Mouse (Mus musculus) neural tube, embryonic 15.5 days (tissue): ENCODE data around the gene Capzb. TPM values are rescaled to one million over a fixed set of nuclear protein-coding genes. Genes with fewer than 3 reads are reported as not detected.

Experiments used
- ATAC-seq: fragments of 200-750 bp; cut with Nextera tagmentation; 2 replicates; pipeline ENCODE4 v1.8.0; 2017; ENCODE audit warnings: mild to moderate bottlenecking, moderate TSS enrichment, moderate library complexity; ENCODE audit not compliant: low FRiP score
- H3K27ac ChIP-seq: fragments of 300-500 bp; sonication (generic); replicated peaks from 2 replicates; pipeline ENCODE4 v1.5.1; 2015; ENCODE audit warnings: mild to moderate bottlenecking, inconsistent platforms
- H3K27me3 ChIP-seq: fragments of 300-500 bp; sonication (generic); replicated peaks from 2 replicates; pipeline ENCODE4 v1.6.1; 2015; ENCODE audit warnings: inconsistent platforms
- H3K36me3 ChIP-seq: fragments of 300-500 bp; sonication (generic); 2 replicates; pipeline ENCODE4 v1.6.1; 2015; ENCODE audit warnings: inconsistent platforms
- H3K4me1 ChIP-seq: fragments of 300-500 bp; sonication (generic); 2 replicates; pipeline ENCODE4 v1.6.1; 2015; ENCODE audit warnings: inconsistent platforms
- H3K4me2 ChIP-seq: fragments of 300-500 bp; sonication (generic); 2 replicates; pipeline ENCODE4 v1.6.1; 2015; ENCODE audit warnings: inconsistent platforms, mild to moderate bottlenecking, moderate library complexity
- H3K4me3 ChIP-seq: fragments of 300-500 bp; sonication (generic); replicated peaks from 2 replicates; pipeline ENCODE4 v1.5.1; 2015; ENCODE audit warnings: mild to moderate bottlenecking, inconsistent platforms
- H3K9ac ChIP-seq: fragments of 300-500 bp; sonication (generic); replicated peaks from 2 replicates; pipeline ENCODE4 v1.6.1; 2015; ENCODE audit warnings: mild to moderate bottlenecking, inconsistent platforms
- H3K9me3 ChIP-seq: fragments of 300-500 bp; sonication (generic); replicated peaks from 2 replicates; pipeline ENCODE4 v1.6.1; 2016; ENCODE audit warnings: inconsistent platforms
- WGBS: fragments of 180-500 bp; shearing (Covaris S2); methylation state at CpG from one replicate; pipeline ENCODE4 v1.1.7; 2015; ENCODE audit warnings: mixed read lengths; 5-methylcytosine and 5-hydroxymethylcytosine counted together
- polyA plus RNA-seq: library from polyadenylated mRNA; unstranded; fragments of >200 nt; fragmentation: Nextera tagmentation; extraction: Ambion mirVana; gene quantifications from 2 replicates; pipeline ENCODE4 v1.2.1, GENCODE M21; 2015

Gene Capzb
- polyA plus RNA-seq, 1 experiment from 2014 or later: 323 TPM

DNA sequence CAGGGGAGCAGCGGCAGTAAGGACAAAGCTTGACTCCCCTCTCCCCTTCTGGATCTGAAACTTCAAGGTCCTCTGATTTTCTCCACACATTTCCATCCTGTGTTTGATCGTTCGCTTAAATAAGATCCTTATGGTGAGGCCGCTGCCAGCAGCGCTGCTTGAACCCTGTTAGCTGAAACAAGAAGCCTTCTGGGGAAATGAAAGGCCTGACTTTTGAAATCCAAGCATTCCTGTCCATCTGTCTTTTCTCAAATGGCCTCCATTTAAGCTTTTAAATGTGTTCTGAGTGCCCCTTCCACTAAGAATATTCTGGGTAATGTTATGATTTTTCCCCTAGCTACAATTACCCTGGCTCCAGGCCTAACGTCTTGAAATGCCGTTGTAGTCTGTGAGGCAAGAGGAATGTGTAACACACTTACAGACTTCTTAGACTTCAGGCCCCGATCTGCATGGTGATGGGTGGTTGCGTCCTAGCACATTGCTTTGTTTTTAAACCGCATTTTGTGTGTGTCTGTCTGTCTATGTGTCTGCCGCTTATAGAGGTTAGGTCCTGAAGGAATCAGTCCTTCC lies 66.7 kb downstream of the Capzb start:
- ATAC-seq: no peak
- 85% methylated on average over 11 of the region's 11 CpGs for WGBS
- H3K4me1 ChIP-seq: no peaks in the 10 kb centered on the region
- H3K9me3 ChIP-seq: no peaks in the 10 kb centered on the region
- H3K4me2 ChIP-seq: no peak overlapping the region
- H3K9ac ChIP-seq: no peak overlapping the region
- H3K27ac ChIP-seq: no peak overlapping the region
- no peaks in the 10 kb centered on the region for H3K27me3 ChIP-seq
- peaks cover 52% of the 10 kb centered on the region for H3K36me3 ChIP-seq
- no peak overlapping the region for H3K4me3 ChIP-seq

DNA sequence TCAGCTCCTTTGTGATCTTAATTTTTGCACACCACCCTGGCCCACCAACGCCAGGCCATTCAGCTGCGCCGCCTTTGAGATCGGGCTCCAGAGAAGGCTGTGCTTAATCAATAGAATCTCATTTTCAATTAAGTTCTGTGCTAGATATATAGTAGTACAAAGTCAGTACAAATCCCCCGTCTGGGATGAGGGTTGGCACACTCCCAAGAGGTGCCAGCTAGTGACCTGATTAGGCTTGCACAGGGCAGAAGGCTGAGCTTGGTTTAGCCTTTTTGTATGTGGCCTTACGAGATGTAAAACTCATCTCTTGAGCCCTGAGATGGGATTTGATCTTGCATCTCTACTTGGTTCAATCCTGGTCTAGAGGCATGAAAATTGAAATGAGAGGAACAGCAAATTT lies 70.3 kb downstream of the Capzb start:
- ATAC-seq: no peak
- Histone ChIP-seq H3K27ac (no peak overlapping the region), H3K4me2 (no peak overlapping the region), H3K4me3 (no peak overlapping the region), H3K9me3 (no peaks in the 10 kb centered on the region), H3K27me3 (no peaks in the 10 kb centered on the region), H3K36me3 (peaks cover 49% of the 10 kb centered on the region), H3K9ac (no peak overlapping the region), H3K4me1 (peaks cover 9% of the 10 kb centered on the region; the same call in 1 of the 2 replicates)
- 90% methylated on average over 6 of the region's 6 CpGs for WGBS

DNA sequence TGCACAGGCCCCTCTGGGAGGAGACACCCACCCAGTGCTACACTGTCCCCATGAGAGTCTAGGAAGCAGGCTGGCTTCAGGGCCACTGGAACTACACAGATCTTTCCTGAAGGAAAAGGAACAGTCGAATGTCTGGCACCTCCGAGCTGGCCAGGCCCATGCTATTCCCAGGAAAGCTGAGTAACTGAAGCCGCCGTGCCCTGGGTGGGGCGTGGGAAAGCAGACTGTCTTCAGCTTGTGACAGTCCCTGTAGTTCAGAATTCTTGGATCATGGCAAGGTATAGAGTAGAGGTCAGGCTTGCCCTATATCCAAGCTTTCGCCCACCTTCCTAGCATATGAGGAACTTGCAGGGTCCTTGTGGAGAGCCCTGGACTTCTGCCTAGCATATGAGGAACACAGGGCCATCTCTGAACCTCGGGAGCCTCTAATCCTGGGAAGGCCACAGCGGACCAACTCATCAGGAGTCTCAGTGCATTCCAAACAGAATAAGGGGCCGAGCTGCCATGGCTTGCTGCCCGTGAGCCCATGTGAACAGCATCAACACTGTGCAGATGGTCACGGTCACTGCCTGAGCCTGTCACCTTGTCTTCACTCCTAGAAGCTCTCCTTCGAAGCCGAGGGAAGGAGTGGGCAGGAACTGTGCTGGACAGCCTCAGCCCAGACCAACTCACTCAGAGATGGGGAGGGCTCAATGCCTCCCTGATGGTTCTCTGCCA lies 73.2 kb downstream of the Capzb start:
- Histone ChIP-seq H3K4me2 (no peak overlapping the region), H3K36me3 (peaks cover 32% of the 10 kb centered on the region), H3K27me3 (no peaks in the 10 kb centered on the region), H3K9ac (no peak overlapping the region), H3K9me3 (no peaks in the 10 kb centered on the region), H3K4me3 (no peak overlapping the region), H3K27ac (no peak overlapping the region), H3K4me1 (peaks cover 11% of the 10 kb centered on the region; the same call in 1 of the 2 replicates)
- no peak for ATAC-seq
- WGBS: 92% methylated on average over 13 of the region's 13 CpGs

DNA sequence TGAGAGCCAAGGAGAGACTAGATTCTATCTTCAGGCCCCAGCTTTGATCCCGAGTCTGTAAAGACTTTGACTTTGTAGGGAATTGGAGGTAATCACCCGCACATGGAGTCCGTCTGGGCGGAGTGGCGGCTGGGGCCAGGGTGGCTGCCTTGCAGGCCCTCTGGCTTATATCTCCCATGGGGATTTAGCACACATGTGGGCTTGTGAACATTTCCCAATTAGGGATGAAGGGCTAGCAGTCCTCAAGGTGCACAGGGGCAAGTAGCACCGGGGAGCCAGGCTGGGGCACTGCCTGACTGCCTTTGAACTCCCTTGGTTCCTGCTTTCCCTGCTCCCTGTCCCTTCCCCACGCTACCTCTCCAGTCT lies 73.8 kb downstream of the Capzb start:
- H3K4me3 ChIP-seq: no peak overlapping the region
- peaks cover 11% of the 10 kb centered on the region; the same call in 1 of the 2 replicates for H3K4me1 ChIP-seq
- WGBS: 78% methylated on average over 7 of the region's 7 CpGs
- H3K36me3 ChIP-seq: peaks cover 31% of the 10 kb centered on the region
- no peak overlapping the region for H3K9ac ChIP-seq
- ATAC-seq: no peak
- no peak overlapping the region for H3K27ac ChIP-seq
- H3K9me3 ChIP-seq: no peaks in the 10 kb centered on the region
- H3K4me2 ChIP-seq: no peak overlapping the region
- H3K27me3 ChIP-seq: no peaks in the 10 kb centered on the region

DNA sequence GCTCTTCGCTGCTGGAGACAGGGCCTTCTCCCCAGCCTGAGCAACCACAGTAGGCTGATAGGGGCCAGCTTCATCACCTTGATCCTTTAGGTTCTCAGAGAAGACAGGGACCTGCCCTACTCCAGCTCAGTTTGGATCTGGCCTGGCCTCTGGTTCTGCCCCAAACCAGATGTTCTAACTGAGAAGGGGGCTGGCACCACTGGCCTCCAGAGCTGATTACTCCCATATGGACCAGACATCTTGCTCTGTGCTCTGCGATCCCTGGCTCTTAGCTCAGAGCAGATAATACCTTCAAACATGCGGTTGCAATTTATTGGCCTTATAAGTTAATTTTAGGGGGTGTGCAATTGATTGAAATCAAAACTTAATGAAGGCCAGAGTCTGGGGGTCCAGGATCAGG lies 74.6 kb downstream of the Capzb start:
- 95% methylated on average over 3 of the region's 3 CpGs for WGBS
- Histone ChIP-seq H3K4me1 (peaks cover 11% of the 10 kb centered on the region; the same call in 1 of the 2 replicates), H3K9me3 (no peaks in the 10 kb centered on the region), H3K4me2 (no peak overlapping the region), H3K27me3 (no peaks in the 10 kb centered on the region), H3K36me3 (peaks cover 24% of the 10 kb centered on the region), H3K27ac (no peak overlapping the region), H3K4me3 (no peak overlapping the region), H3K9ac (no peak overlapping the region)
- no peak for ATAC-seq

DNA sequence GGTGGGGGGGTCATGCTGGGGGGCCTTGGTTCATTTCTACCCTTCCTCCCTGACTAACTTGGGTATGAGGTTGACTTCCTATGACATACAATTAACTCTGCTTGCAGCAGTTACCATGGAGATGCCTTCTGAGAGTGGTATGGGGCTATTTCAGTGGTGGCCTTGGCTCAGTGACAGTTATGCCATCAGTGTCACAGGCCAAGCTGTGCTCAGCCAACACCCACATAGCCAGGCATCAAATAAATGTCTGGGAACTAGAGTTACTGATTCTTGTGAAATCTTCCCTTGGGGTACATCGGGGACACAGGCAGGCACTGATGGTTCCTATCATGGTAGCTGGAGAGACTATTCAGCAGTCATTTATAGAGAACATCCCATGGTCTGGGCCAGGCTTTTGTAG lies 75.5 kb downstream of the Capzb start:
- Histone ChIP-seq H3K4me3 (no peak overlapping the region), H3K9me3 (no peaks in the 10 kb centered on the region), H3K27me3 (no peaks in the 10 kb centered on the region), H3K9ac (no peak overlapping the region), H3K36me3 (peaks cover 16% of the 10 kb centered on the region; the same call in 1 of the 2 replicates), H3K4me2 (no peak overlapping the region), H3K4me1 (peaks cover 11% of the 10 kb centered on the region; the same call in 1 of the 2 replicates), H3K27ac (no peak overlapping the region)
- no peak for ATAC-seq
- WGBS: 74% methylated on average over 1 of the region's 1 CpGs

DNA sequence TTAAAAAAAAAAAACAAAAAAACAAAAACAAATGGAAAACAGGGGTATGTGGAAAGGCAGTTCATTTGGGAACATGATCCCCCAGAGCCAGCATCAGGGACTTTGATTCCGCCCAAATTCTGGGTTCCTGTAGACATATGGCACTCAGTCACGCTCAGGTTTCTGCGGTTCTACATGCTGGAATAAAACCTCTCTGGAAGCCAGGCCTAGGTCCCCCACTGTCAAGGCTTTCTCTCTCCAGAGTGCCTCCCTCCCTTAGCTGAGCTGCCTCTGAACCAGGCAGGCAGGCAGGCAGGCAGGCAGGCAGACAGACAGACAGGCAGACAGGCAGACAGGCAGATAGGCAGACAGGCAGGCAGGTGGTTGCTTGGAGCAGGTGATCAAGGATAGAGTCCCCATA lies 77.5 kb downstream of the Capzb start:
- H3K27ac ChIP-seq: no peak overlapping the region
- peaks cover 11% of the 10 kb centered on the region; the same call in 1 of the 2 replicates for H3K4me1 ChIP-seq
- 0 out of 2 replicates have a peak, but pooled peaks cover 8% of the 10 kb centered on the region for H3K36me3 ChIP-seq
- no peaks in the 10 kb centered on the region for H3K27me3 ChIP-seq
- no peak overlapping the region for H3K9ac ChIP-seq
- H3K4me2 ChIP-seq: no peak overlapping the region
- WGBS: 92% methylated on average over 3 of the region's 3 CpGs
- H3K9me3 ChIP-seq: no peaks in the 10 kb centered on the region
- no peak overlapping the region for H3K4me3 ChIP-seq
- ATAC-seq: no peak

DNA sequence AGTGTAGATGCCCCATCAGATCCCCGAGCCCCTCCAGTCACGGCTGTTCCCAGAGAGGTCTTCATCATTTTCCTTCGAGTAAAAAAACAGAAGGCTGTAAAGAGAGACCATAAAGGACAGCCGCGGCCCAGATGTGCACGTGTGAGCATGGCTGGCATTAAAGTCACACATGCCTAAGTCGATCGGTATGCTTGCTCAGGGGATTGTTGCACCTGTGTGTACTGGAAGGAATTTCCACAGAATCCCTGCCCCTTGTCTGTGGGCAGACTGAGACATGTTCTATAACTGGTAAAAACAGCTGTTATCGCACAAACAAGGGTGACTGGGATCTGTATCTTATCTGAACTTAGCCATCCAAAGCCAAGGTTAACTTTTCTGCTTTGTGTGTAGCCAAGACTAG lies 78.9 kb downstream of the Capzb start:
- no peak for ATAC-seq
- WGBS: 63% methylated on average over 9 of the region's 9 CpGs

DNA sequence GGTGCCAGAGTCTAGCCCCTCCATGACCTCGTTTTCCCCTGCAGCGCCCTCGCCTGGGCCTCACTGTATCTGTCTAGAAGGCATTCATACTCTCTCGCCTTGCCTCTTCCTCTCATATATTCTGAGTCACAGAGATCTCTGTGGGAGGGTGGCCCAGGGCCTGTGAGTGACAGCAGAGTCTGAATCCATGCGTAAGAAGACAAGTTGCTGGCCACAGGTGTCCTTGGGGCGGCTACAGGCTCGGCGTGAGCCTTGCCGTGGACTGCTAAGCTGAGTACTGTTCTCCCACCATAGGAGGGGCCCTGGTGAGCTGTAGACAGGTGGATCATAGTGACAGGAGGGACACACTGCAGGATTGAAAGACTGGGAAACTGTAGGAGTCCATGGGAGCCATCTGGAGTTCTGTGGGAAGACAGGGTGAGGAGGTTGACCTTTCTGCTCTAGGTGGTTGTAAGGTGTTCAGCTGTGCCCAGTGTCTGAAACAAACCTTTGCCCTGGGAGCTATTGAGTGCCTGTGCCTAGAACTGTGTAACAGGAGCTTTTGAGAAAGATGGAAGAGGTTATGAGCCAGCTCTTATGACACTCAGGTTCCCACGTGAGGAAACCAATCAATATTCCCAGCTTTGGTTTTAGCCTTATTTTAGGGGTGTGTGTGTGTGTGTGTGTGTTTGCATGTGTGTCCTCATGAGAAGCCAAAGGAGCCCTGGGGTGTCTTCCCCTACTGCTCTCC lies 80.4 kb downstream of the Capzb start:
- 0 out of 2 replicates have a peak, but pooled peaks cover under 1% of the 10 kb centered on the region for H3K4me1 ChIP-seq
- ATAC-seq: no peak
- no peaks in the 10 kb centered on the region for H3K9me3 ChIP-seq
- no peak overlapping the region for H3K4me2 ChIP-seq
- 0 out of 2 replicates have a peak, but pooled peaks cover 8% of the 10 kb centered on the region for H3K36me3 ChIP-seq
- WGBS: 91% methylated on average over 10 of the region's 10 CpGs
- H3K27ac ChIP-seq: no peak overlapping the region
- no peak overlapping the region for H3K4me3 ChIP-seq
- H3K9ac ChIP-seq: no peak overlapping the region
- H3K27me3 ChIP-seq: no peaks in the 10 kb centered on the region

More for the DNA sequence above, 78.9 kb downstream of the Capzb start:
- H3K9me3 ChIP-seq: no peaks in the 10 kb centered on the region
- peaks cover 11% of the 10 kb centered on the region; the same call in 1 of the 2 replicates for H3K4me1 ChIP-seq
- H3K4me3 ChIP-seq: no peak overlapping the region
- H3K27me3 ChIP-seq: no peaks in the 10 kb centered on the region
- 0 out of 2 replicates have a peak, but pooled peaks cover 8% of the 10 kb centered on the region for H3K36me3 ChIP-seq
- H3K9ac ChIP-seq: no peak overlapping the region
- H3K4me2 ChIP-seq: no peak overlapping the region
- no peak overlapping the region for H3K27ac ChIP-seq

DNA sequence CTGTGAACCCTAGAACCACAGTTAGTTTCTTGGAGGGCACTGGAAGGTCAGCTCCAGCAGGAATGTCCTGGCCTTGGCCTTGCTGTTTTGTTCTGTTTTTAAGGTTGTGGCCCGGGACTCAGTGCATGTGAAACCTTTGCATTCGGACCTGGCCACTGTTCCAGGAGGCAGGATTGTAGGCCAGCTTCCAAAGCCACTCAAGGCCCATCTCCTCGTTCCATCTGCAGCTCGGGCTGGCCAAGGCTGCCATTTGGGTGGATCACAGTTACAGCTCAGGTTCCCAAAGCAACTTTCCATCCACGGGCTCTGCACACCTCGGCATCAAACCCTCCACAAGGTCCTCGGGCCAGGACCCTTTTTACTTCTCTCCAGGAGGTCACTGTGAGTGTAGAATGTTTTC lies 81.9 kb downstream of the Capzb start:
- Histone ChIP-seq H3K9me3 (no peaks in the 10 kb centered on the region), H3K4me3 (no peak overlapping the region), H3K4me1 (no peaks in the 10 kb centered on the region), H3K27ac (no peak overlapping the region), H3K36me3 (0 out of 2 replicates have a peak, but pooled peaks cover 8% of the 10 kb centered on the region), H3K4me2 (no peak overlapping the region), H3K27me3 (no peaks in the 10 kb centered on the region), H3K9ac (no peak overlapping the region)
- 94% methylated on average over 7 of the region's 7 CpGs for WGBS
- ATAC-seq: no peak

DNA sequence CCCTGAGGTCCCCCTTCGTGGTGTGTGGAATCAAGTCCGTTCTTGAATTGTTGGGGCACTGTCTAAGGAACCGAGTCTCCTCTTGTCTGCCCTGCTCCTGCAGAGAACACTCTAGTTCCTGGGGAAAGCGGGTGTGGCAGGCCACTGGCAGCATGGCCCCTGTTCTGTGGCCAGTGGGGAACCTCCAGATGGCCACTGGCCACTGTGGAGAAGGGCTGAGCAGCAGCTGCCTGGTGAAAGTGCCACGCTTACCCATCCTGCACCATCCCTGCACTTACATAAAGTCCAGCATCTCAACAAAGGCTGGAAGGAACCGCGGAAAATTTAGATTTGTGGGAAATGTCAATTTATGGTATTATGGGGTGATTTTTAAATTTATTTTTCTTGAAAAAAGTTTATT lies 83.7 kb downstream of the Capzb start:
- Histone ChIP-seq H3K27ac (no peak overlapping the region), H3K9ac (no peak overlapping the region), H3K4me3 (no peak overlapping the region), H3K9me3 (no peaks in the 10 kb centered on the region), H3K27me3 (no peaks in the 10 kb centered on the region), H3K4me2 (no peak overlapping the region), H3K36me3 (peaks cover 25% of the 10 kb centered on the region), H3K4me1 (peaks cover under 1% of the 10 kb centered on the region)
- ATAC-seq: no peak
- 90% methylated on average over 7 of the region's 7 CpGs for WGBS

DNA sequence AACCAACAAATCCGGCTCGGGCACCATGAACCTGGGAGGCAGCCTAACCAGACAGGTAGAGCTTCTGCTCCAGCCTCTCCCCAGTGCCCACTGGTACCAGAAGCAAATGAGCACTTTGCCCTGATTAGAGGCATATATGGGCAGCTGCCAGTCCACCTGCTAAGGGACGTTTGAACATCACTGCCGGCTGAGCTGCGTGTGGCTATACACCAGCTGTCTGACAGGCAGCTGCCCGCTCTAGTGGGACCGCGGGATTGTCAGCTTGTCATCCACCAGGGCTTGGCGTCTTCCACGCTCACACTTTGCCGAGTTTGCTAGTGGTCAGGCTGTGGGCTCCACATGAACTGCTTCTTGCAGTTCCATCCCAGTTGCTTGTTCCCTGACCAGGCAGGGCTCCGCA lies 87.8 kb downstream of the Capzb start:
- Histone ChIP-seq H3K9me3 (no peaks in the 10 kb centered on the region), H3K9ac (no peak overlapping the region), H3K36me3 (peaks cover 31% of the 10 kb centered on the region), H3K27ac (no peak overlapping the region), H3K27me3 (no peaks in the 10 kb centered on the region), H3K4me3 (no peak overlapping the region), H3K4me1 (peaks cover 18% of the 10 kb centered on the region), H3K4me2 (no peak overlapping the region)
- no peak for ATAC-seq
- 87% methylated on average over 12 of the region's 12 CpGs for WGBS
